Mouse (Mus musculus) myocyte (in vitro differentiated cells): ENCODE data around the gene Dek. TPM values are rescaled to one million over a fixed set of nuclear protein-coding genes. Genes with fewer than 3 reads are reported as not detected.

Experiments used
- H3K27me3 ChIP-seq: one replicate; pipeline ENCODE4 v1.6.1; 2011; ENCODE audit not compliant: control insufficient read depth, insufficient read depth, insufficient read length
- H3K36me3 ChIP-seq: one replicate; pipeline ENCODE4 v1.6.1; 2011; ENCODE audit not compliant: control insufficient read depth, insufficient read depth
- H3K4me2 ChIP-seq: one replicate; pipeline ENCODE4 v1.6.1; 2011; ENCODE audit warnings: low read depth, control low read depth
- H3K4me3 ChIP-seq: one replicate; pipeline ENCODE4 v1.5.1; 2011; ENCODE audit warnings: mild to moderate bottlenecking, control low read depth, moderate library complexity
- H3K79me2 ChIP-seq: one replicate; pipeline ENCODE4 v1.6.1; 2011; ENCODE audit not compliant: control insufficient read depth, insufficient read depth
- H3ac ChIP-seq: one replicate; pipeline ENCODE4 v1.6.1; 2011; ENCODE audit not compliant: control insufficient read depth, insufficient read length
- CEBPB ChIP-seq: IDR thresholded peaks from 2 replicates; pipeline ENCODE4 v1.6.1; 2011; ENCODE audit warnings: mild to moderate bottlenecking, moderate library complexity; ENCODE audit not compliant: poor library complexity, insufficient read depth, severe bottlenecking
- E2F4 ChIP-seq: IDR thresholded peaks from one replicate; pipeline ENCODE4 v1.6.1; 2011; ENCODE audit warnings: mild to moderate bottlenecking, control low read depth, moderate library complexity; ENCODE audit not compliant: insufficient read depth
- MAX ChIP-seq: IDR thresholded peaks from one replicate; pipeline ENCODE4 v1.6.1; 2011; ENCODE audit warnings: low read depth, mild to moderate bottlenecking, control low read depth
- MYOD1 ChIP-seq, 3 experiments: IDR thresholded peaks; one replicate each; pipeline ENCODE4 v1.6.1; 2011; ENCODE audit warnings: control low read depth in 2 of 3, low read depth in 2 of 3, mild to moderate bottlenecking in 2 of 3, moderate library complexity in 1 of 3; ENCODE audit not compliant: insufficient read length in 2 of 3, control insufficient read depth in 1 of 3
- MYOG ChIP-seq, 3 experiments: IDR thresholded peaks; one replicate each; pipeline ENCODE4 v1.6.1; 2011; ENCODE audit warnings: control low read depth in 2 of 3, low read depth in 2 of 3, mild to moderate bottlenecking in 2 of 3; ENCODE audit not compliant: insufficient read length in 2 of 3, control insufficient read depth in 1 of 3, insufficient read depth in 1 of 3
- POLR2A ChIP-seq: IDR thresholded peaks from one replicate; pipeline ENCODE4 v1.6.1; 2011; ENCODE audit warnings: low read depth, mild to moderate bottlenecking, control low read depth, moderate library complexity; ENCODE audit not compliant: insufficient read length
- POLR2AphosphoS2 ChIP-seq: IDR thresholded peaks from one replicate; pipeline ENCODE4 v1.6.1; 2011; ENCODE audit warnings: low read depth, control low read depth; ENCODE audit not compliant: insufficient read length
- REST ChIP-seq: IDR thresholded peaks from one replicate; pipeline ENCODE4 v1.6.1; 2011; ENCODE audit warnings: mild to moderate bottlenecking, control low read depth, moderate library complexity; ENCODE audit not compliant: insufficient read depth, insufficient read length
- SRF ChIP-seq: IDR thresholded peaks from one replicate; pipeline ENCODE4 v1.6.1; 2011; ENCODE audit warnings: low read depth; ENCODE audit not compliant: control insufficient read depth, insufficient read length
- TCF12 ChIP-seq: IDR thresholded peaks from one replicate; pipeline ENCODE4 v1.6.1; 2011; ENCODE audit warnings: mild to moderate bottlenecking, control low read depth; ENCODE audit not compliant: poor library complexity, insufficient read depth, severe bottlenecking
- TCF3 ChIP-seq: IDR thresholded peaks from one replicate; pipeline ENCODE4 v1.6.1; 2011; ENCODE audit warnings: low read depth, control low read depth; ENCODE audit not compliant: insufficient read length
- USF1 ChIP-seq: IDR thresholded peaks from one replicate; pipeline ENCODE4 v1.6.1; 2011; ENCODE audit warnings: low read depth, mild to moderate bottlenecking, control low read depth, moderate library complexity
- polyA plus RNA-seq: library from polyadenylated mRNA; unstranded; fragments of >200 nt; fragmentation: generic; extraction: Trizol; gene quantifications from one replicate; pipeline ENCODE4 v1.2.1, GENCODE M21; 2012; ENCODE audit warnings: missing spikeins

Dek gene
- polyA plus RNA-seq, 1 experiment, result 11.2 TPM

DNA sequence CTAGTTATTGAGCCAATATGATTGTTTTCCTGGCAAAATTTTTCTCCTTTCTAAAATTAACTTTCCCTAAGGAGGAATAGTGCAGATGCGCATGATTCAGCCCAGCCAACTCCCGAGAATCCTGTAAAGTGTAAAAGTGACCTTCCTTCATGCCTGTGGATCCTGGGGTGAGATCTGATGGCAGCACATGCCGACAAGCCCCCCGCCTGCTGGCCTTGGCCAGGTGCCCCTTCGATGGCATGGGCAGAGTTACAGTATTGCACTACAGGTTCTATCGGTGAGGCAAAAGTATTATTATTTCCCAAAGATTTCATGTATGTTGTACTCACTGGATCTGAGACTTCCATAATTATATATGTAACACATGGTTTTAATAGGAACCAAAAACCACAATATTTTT lies 19.0 kb upstream of the Dek start:
- Histone ChIP-seq H3ac (no peak overlapping the region), H3K27me3 (no peaks in the 10 kb centered on the region), H3K79me2 (no peaks in the 10 kb centered on the region), H3K4me3 (no peak overlapping the region), H3K36me3 (no peaks in the 10 kb centered on the region), H3K4me2 (no peak overlapping the region)
- TF ChIP-seq MAX (no peak), SRF (no peak), MYOD1 (IDR thresholded peaks at IDR 0.05; ENCODE audit: control insufficient read depth in 1 of 3, insufficient read length in 2 of 3, low read depth in 2 of 3) (no peak), MYOG (IDR thresholded peaks at IDR 0.05; ENCODE audit: control insufficient read depth in 1 of 3, insufficient read depth in 1 of 3, insufficient read length in 2 of 3, low read depth in 2 of 3) (no peak), E2F4 (no peak), REST (no peak), TCF3 (no peak), TCF12 (no peak), CEBPB (no peak), POLR2A (no peak), USF1 (no peak), POLR2AphosphoS2 (no peak)

- Histone ChIP-seq H3K36me3 (no peaks in the 10 kb centered on the region), H3K4me3 (no peak overlapping the region), H3K79me2 (no peaks in the 10 kb centered on the region), H3K4me2 (no peak overlapping the region), H3ac (no peak overlapping the region), H3K27me3 (no peaks in the 10 kb centered on the region)
- TF ChIP-seq MAX, result no peak
Measured at GRCm38 (mm10) chr13:47124449-47124848, 18.4 kb upstream of the Dek start.

DNA sequence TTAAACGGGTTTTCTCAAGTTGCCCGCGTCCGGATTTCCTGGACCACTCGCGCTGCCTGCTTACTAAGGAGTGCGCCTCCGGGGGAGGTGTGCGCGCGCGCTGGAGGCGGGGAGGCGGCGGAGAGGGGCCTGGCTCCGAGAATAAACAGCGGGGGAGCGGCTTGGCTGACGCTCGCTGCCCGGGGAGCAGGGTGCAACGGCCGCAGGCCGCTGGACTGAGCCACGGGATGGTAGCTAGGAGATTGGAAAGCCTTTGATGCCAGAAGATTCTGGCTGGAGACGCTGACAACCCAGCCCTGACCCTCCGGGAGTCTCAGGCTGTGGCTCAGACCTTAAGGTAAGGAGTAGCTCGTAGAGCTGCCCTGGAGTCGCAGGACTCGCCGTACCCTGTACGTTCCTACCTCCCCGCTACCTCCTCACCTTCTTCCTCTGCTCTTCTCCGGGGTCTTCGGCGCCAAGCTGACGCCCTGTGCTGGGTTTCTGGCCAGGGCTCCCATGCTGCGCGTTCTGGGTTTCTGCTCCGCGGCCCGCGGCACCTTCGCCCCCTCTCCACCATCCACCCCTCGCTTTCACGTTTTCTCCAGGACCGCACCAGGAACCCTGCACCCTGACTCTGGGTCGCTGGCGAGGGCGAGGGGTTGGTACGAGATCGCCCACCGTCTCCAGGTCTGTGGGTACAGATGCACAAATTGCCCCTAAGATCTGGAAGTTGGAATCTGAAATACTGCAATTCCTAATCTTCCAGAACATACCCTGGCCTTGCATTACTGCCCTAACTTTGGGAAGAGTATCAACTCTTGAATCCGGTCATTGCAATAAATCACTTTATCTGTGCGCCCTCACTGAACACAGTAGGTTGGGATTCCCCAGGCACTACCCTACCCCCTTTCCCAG lies 16.8 kb upstream of the Dek start, which contains the start of gene Rnf144b:
Rnf144b (plus strand) TSS at position 120 of the 894 bp plus-strand sequence.
- peak within 1 kb of the TSS; percentile 22 for H3ac ChIP-seq
- no peak within 1 kb of the TSS for H3K4me3 ChIP-seq
- H3K79me2 ChIP-seq, result no peaks in the 10 kb centered on the region
- TF ChIP-seq USF1, result no peak
- TF ChIP-seq MYOG (IDR thresholded peaks at IDR 0.05; ENCODE audit: control insufficient read depth in 1 of 3, insufficient read depth in 1 of 3, insufficient read length in 2 of 3, low read depth in 2 of 3), result no peak
- no peak for TF ChIP-seq SRF
- TF ChIP-seq TCF3, result no peak
- TF ChIP-seq MAX, result no peak
- TF ChIP-seq POLR2AphosphoS2, result no peak
- TF ChIP-seq POLR2A, result no peak
- TF ChIP-seq TCF12, result no peak
- TF ChIP-seq REST, result no peak
- no peak for TF ChIP-seq MYOD1 (IDR thresholded peaks at IDR 0.05; ENCODE audit: control insufficient read depth in 1 of 3, insufficient read length in 2 of 3, low read depth in 2 of 3)
- TF ChIP-seq CEBPB, result no peak
- TF ChIP-seq E2F4, result no peak
- no peaks in the 10 kb centered on the region for H3K36me3 ChIP-seq
- H3K27me3 ChIP-seq, result no peaks in the 10 kb centered on the region
- peak within 1 kb of the TSS; percentile 67 for H3K4me2 ChIP-seq

DNA sequence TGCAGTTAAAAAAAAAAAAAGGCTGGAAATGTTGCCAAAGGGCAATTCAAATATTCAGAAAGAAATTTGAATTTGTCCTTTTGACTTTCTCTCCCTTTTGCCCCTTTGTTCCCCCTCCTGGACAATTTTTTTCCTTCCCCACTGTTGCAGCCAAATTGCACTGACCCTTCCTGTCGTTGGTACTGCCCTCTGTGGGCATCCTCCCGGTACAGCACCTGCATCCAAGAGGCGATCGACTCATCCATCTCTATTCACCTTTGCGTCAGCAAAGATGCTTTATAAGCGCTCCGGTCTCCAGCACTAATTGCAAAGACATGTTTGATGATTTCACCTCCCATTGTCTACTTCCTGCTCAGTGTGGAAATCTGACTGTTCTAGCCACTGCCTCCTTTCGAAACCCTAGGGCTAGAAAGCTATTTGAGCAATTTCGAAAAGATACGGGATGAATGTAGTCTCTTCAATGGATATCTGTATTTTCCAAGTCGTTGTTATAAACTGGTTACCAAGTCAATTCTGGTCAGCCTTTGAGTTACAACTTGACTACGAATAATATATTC lies 15.4 kb upstream of the Dek start:
- Histone ChIP-seq H3K4me2 (no peak overlapping the region), H3K27me3 (no peaks in the 10 kb centered on the region), H3ac (no peak overlapping the region), H3K4me3 (no peak overlapping the region), H3K79me2 (no peaks in the 10 kb centered on the region), H3K36me3 (no peaks in the 10 kb centered on the region)
- TF ChIP-seq SRF (no peak), E2F4 (no peak), MYOD1 (IDR thresholded peaks at IDR 0.05; ENCODE audit: control insufficient read depth in 1 of 3, insufficient read length in 2 of 3, low read depth in 2 of 3) (no peak), POLR2AphosphoS2 (no peak), MYOG (IDR thresholded peaks at IDR 0.05; ENCODE audit: control insufficient read depth in 1 of 3, insufficient read depth in 1 of 3, insufficient read length in 2 of 3, low read depth in 2 of 3) (no peak)

GRCm38 (mm10) chr13:47116000-47116399 lies 10.0 kb upstream of the Dek start:
- no peak overlapping the region for H3ac ChIP-seq
- no peaks in the 10 kb centered on the region for H3K36me3 ChIP-seq
- no peaks in the 10 kb centered on the region for H3K79me2 ChIP-seq
- H3K4me3 ChIP-seq, result no peak overlapping the region
- H3K27me3 ChIP-seq, result no peaks in the 10 kb centered on the region
- no peak overlapping the region for H3K4me2 ChIP-seq
- TF ChIP-seq REST (no peak), SRF (no peak), MAX (no peak), E2F4 (no peak), MYOG (IDR thresholded peaks at IDR 0.05; ENCODE audit: control insufficient read depth in 1 of 3, insufficient read depth in 1 of 3, insufficient read length in 2 of 3, low read depth in 2 of 3) (no peak), CEBPB (no peak), POLR2A (no peak), TCF3 (no peak), USF1 (no peak), TCF12 (no peak), MYOD1 (IDR thresholded peaks at IDR 0.05; ENCODE audit: control insufficient read depth in 1 of 3, insufficient read length in 2 of 3, low read depth in 2 of 3) (no peak), POLR2AphosphoS2 (no peak)
